Mouse (Mus musculus): ENCODE results near the gene Tpp1.

DNA sequence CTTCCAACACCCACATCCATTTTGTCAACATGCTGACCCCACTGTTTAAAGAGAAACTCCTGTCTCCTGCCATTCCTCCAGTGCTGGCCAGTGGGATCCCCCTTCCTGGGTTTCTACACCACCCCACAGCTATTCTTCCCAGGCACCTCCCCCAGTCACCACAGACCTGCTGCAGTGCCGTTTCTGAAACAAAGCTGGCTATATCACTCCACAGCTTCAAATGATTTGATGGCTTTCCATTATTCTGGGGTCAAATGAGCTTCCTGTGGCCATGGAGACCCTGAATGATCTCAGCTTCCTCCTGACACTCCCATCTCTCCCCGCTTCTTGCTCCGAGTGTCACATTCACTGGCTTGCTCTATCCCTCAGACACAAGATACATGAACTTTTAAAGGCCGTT lies 32.5 kb upstream of the Tpp1 start:
- TF ChIP-seq POLR2A (IDR thresholded peaks at IDR 0.05; ENCODE audit: extremely low read depth, insufficient read depth, low read length) (no peak), CTCF (IDR thresholded peaks at IDR 0.05; ENCODE audit: extremely low read depth, insufficient read depth, low read length) (no peak)
